Mouse (Mus musculus): ENCODE measurements at regions not wholly inside any gene's neighbourhood (a gene's known extent, or its start where the extent isn't known, plus 50 kb on each side); places are given as distances from the start of the nearest gene placed in this dataset.

DNA sequence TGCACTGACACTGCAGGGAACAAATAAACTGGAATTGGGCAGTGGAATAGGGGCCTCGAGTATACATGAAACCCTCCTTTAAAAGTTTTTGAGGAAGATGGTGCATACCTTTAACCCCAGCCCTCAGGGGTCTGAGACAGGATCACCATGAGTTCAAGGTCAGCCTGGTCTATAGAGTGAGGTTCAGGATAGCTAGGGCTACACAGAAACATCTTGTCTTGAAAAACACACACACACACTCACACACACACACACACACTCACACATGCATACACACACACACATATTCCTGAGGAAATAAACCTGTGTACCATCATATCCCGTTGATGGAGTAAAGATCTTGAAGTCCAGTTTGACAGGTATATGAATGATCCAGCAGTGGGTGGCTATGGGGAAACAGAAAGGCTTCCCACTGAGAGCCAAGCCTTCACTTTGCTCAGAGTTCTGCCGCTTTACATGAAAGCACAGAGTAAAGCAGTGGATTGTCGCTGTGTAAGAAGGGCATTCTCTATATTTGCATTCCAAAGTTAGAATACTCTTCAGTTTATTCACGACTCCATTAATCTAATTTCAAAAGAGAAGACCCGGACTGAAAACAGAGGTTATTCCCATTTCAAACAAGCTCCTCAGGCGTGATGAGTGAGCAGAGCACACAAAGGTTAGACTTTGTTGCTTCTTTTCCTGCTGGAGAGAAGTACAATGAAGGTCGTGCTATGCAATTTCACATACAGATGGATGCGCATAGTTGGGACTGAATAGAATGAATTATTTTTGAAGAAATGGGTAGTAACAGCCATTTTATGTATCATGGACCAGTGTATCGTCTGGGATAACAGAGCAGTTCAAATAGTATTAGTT, 508.4 kb downstream of the Olfm4 start:
- H3K4me1 ChIP-seq (ENCODE audit: control insufficient read depth, insufficient read depth, low read length): no peaks in the 10 kb centered on the region
- no peak for TF ChIP-seq CTCF (IDR thresholded peaks at IDR 0.05; ENCODE audit: control insufficient read depth, insufficient read depth, low read length)
- TF ChIP-seq POLR2A (IDR thresholded peaks at IDR 0.05; ENCODE audit: borderline replicate concordance, control insufficient read depth, low read depth, low read length): no peak
- WGBS: 74% methylated on average over 10 of the region's 10 CpGs
- H3K4me3 ChIP-seq (replicated peaks; ENCODE audit: control insufficient read depth, low read depth, low read length): no peak overlapping the region
- H3K27ac ChIP-seq (ENCODE audit: control insufficient read depth, insufficient read depth, low read depth, low read length, poor library complexity): no peak overlapping the region

- Histone ChIP-seq H3K4me1 (ENCODE audit: control insufficient read depth, insufficient read depth, low read length) (no peaks in the 10 kb centered on the region), H3K4me3 (replicated peaks; ENCODE audit: control insufficient read depth, low read depth, low read length) (no peak overlapping the region), H3K27ac (ENCODE audit: control insufficient read depth, insufficient read depth, low read depth, low read length, poor library complexity) (no peak overlapping the region)
- TF ChIP-seq POLR2A (IDR thresholded peaks at IDR 0.05; ENCODE audit: borderline replicate concordance, control insufficient read depth, low read depth, low read length) (no peak), CTCF (IDR thresholded peaks at IDR 0.05; ENCODE audit: control insufficient read depth, insufficient read depth, low read length) (no peak)
- 87% methylated on average over 4 of the region's 4 CpGs for WGBS
These were observed 509.0 kb downstream of the Olfm4 start for GRCm38 (mm10) chr14:80492901-80493279.

DNA sequence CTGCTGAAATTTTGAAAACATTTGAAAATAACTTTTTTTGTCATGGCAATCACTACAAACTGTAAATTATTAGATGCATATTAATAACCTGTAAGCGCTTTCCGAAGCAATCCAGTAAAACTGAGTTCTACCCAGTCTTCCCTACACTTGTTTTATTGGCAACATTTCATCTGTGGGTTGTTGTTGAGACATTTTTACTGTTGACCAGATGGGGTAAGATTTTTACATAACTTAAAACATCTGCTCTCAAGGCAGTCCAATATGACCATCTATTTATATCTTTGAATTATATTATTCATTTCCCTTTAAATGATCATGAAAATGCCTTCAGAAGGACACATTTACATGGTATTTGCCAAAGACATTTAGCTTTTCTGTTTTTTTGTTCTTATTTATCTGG, 520.5 kb downstream of the Olfm4 start:
- H3K4me3 ChIP-seq (replicated peaks; ENCODE audit: control insufficient read depth, low read depth, low read length): no peak overlapping the region
- no peaks in the 10 kb centered on the region for H3K4me1 ChIP-seq (ENCODE audit: control insufficient read depth, insufficient read depth, low read length)
- no peak overlapping the region for H3K27ac ChIP-seq (ENCODE audit: control insufficient read depth, insufficient read depth, low read depth, low read length, poor library complexity)
- 80% methylated on average over 2 of the region's 2 CpGs for WGBS
- TF ChIP-seq CTCF (IDR thresholded peaks at IDR 0.05; ENCODE audit: control insufficient read depth, insufficient read depth, low read length) (no peak), POLR2A (IDR thresholded peaks at IDR 0.05; ENCODE audit: borderline replicate concordance, control insufficient read depth, low read depth, low read length) (no peak)

DNA sequence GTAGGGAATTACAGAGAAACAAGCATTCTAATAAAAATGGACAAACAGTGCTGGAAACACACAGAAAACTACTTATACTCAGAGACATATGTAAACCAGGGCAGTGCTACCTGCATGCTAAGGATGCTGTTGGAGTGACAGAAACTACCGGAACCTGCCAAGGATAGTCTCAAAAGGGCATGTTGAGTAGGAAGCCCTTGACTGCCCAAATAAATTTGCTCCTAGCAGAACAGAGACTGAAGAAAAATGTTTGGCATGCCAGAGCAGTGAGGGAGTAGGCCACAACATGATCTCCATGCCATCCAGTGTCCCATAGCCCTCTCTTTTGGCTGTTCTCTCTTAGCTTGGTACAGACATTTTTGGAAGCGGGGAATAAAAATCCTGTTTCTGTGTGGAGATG, 532.7 kb downstream of the Olfm4 start:
- Histone ChIP-seq H3K27ac (ENCODE audit: control insufficient read depth, insufficient read depth, low read depth, low read length, poor library complexity) (no peak overlapping the region), H3K4me3 (replicated peaks; ENCODE audit: control insufficient read depth, low read depth, low read length) (no peak overlapping the region), H3K4me1 (ENCODE audit: control insufficient read depth, insufficient read depth, low read length) (no peaks in the 10 kb centered on the region)
- TF ChIP-seq CTCF (IDR thresholded peaks at IDR 0.05; ENCODE audit: control insufficient read depth, insufficient read depth, low read length): no peak
- TF ChIP-seq POLR2A (IDR thresholded peaks at IDR 0.05; ENCODE audit: borderline replicate concordance, control insufficient read depth, low read depth, low read length): no peak
- WGBS: 87% methylated on average over 2 of the region's 2 CpGs

DNA sequence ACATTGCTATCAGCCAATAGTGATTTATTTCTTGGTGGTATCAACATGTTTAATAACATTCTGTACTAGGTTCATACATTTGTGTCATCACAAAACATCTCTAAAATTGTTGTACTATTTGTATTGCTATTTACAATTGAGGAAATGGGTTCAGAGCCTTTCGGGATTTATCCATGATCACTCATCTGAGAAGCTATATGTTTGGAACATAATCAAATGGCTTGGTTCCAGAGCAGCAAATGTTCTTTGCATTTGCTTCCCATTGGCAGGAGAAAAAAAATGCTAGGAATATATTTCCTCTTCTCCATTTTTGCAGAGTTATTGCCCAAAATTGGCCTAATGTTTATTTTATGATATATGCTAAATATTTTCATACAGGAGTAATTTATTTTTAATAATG, 537.3 kb downstream of the Olfm4 start:
- no peak overlapping the region for H3K27ac ChIP-seq (ENCODE audit: control insufficient read depth, insufficient read depth, low read depth, low read length, poor library complexity)
- H3K4me1 ChIP-seq (ENCODE audit: control insufficient read depth, insufficient read depth, low read length): no peaks in the 10 kb centered on the region
- H3K4me3 ChIP-seq (replicated peaks; ENCODE audit: control insufficient read depth, low read depth, low read length): no peak overlapping the region
- TF ChIP-seq CTCF (IDR thresholded peaks at IDR 0.05; ENCODE audit: control insufficient read depth, insufficient read depth, low read length) (no peak), POLR2A (IDR thresholded peaks at IDR 0.05; ENCODE audit: borderline replicate concordance, control insufficient read depth, low read depth, low read length) (no peak)
- WGBS: 68% methylated on average over 1 of the region's 1 CpGs

DNA sequence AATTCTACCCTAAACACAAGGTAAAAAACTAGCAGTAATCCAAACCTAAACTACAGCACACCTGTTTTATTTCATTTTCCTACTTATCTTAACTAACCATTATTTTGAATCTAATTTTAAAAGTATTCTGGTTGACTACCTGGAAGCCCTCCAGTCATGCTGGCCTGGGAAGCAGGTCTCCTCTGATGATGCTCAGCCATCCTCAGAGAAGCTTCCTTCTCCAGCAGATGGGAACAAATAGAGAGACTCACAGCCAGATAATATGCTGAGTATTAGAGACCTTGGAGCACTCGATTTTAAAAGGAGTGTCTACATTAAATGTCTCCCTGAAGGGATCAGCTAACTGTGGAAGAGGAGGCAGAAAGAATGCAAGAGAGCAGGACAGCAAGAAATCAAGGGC, 537.8 kb downstream of the Olfm4 start:
- Histone ChIP-seq H3K4me3 (replicated peaks; ENCODE audit: control insufficient read depth, low read depth, low read length) (no peak overlapping the region), H3K4me1 (ENCODE audit: control insufficient read depth, insufficient read depth, low read length) (no peaks in the 10 kb centered on the region), H3K27ac (ENCODE audit: control insufficient read depth, insufficient read depth, low read depth, low read length, poor library complexity) (no peak overlapping the region)
- WGBS: 52% methylated on average over 1 of the region's 1 CpGs
- no peak for TF ChIP-seq CTCF (IDR thresholded peaks at IDR 0.05; ENCODE audit: control insufficient read depth, insufficient read depth, low read length)
- TF ChIP-seq POLR2A (IDR thresholded peaks at IDR 0.05; ENCODE audit: borderline replicate concordance, control insufficient read depth, low read depth, low read length): no peak

DNA sequence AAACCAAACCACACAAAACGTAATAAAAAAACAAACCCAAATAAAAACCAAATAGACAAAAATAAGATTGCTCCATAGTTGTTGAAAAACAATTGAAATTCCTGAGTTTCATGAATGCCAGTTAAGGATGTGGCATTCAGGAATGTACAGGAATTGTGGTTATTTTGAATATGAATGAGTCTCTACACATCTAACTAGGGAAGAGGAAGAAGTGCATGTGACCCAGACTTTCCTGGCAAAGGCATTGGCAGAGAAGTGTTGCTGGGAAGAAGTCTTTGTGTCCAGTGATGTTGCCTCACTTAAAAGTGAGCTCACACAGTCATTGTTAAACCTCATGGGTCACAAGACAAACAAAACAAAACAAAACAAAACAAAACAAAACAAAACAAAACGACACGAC, 538.7 kb downstream of the Olfm4 start:
- WGBS: 64% methylated on average over 3 of the region's 3 CpGs
- TF ChIP-seq POLR2A (IDR thresholded peaks at IDR 0.05; ENCODE audit: borderline replicate concordance, control insufficient read depth, low read depth, low read length) (no peak), CTCF (IDR thresholded peaks at IDR 0.05; ENCODE audit: control insufficient read depth, insufficient read depth, low read length) (no peak)
- H3K27ac ChIP-seq (ENCODE audit: control insufficient read depth, insufficient read depth, low read depth, low read length, poor library complexity): no peak overlapping the region
- no peaks in the 10 kb centered on the region for H3K4me1 ChIP-seq (ENCODE audit: control insufficient read depth, insufficient read depth, low read length)
- no peak overlapping the region for H3K4me3 ChIP-seq (replicated peaks; ENCODE audit: control insufficient read depth, low read depth, low read length)

DNA sequence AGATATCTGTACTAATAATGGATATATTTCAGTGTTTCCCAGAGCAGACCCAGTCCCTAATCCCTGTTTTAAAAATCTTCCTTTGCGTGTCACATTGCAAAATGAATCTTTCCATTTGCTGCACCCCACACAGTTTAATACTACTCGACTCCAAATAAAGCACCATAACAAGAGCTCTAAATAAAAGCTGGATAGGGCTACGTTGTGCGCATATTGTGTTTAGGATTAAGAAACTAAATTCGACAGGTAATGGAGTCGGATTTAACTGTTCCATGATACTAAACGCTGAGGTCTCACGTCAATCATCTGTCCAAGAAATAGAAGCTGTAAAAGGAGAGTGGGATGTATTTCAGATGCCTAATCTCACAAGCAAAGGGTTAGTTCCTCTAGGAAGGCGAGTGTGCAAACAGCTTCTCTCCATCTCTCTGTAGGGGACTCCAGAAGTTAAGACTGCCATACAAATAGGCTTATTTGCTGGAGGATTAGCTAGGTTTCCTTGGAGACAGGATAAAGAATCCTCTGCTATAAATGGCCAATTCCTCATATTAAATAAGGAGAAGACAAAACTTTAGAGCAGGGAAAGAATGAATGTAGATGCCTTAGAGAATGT, 544.6 kb downstream of the Olfm4 start:
- 72% methylated on average over 9 of the region's 9 CpGs for WGBS
- Histone ChIP-seq H3K4me1 (ENCODE audit: control insufficient read depth, insufficient read depth, low read length) (no peaks in the 10 kb centered on the region), H3K4me3 (replicated peaks; ENCODE audit: control insufficient read depth, low read depth, low read length) (no peak overlapping the region), H3K27ac (ENCODE audit: control insufficient read depth, insufficient read depth, low read depth, low read length, poor library complexity) (no peak overlapping the region)
- TF ChIP-seq POLR2A (IDR thresholded peaks at IDR 0.05; ENCODE audit: borderline replicate concordance, control insufficient read depth, low read depth, low read length): no peak
- TF ChIP-seq CTCF (IDR thresholded peaks at IDR 0.05; ENCODE audit: control insufficient read depth, insufficient read depth, low read length): no peak

All from bone marrow, adult 2 months (tissue).